Mouse (Mus musculus) heart, adult 2 months (tissue): ENCODE measurements at regions not wholly inside any gene's neighbourhood (a gene's known extent, or its start where the extent isn't known, plus 50 kb on each side); places are given as distances from the start of the nearest gene placed in this dataset.

Source experiments
- DNase-seq, 2 experiments: peaks; one replicate each; pipeline ENCODE4 v3.0.0; 2021
- H3K27ac ChIP-seq: fragments of 200-600 bp; 2 replicates; pipeline ENCODE4 v1.8.1; 2022
- H3K27me3 ChIP-seq: fragments of 200-500 bp; 2 replicates; pipeline ENCODE4 v1.6.1; 2012; ENCODE audit warnings: mild to moderate bottlenecking, low read length, inconsistent platforms, mixed read lengths; ENCODE audit not compliant: control insufficient read depth, insufficient read depth
- H3K36me3 ChIP-seq: fragments of 200-500 bp; 2 replicates; pipeline ENCODE4 v1.6.1; 2012; ENCODE audit warnings: low read length, inconsistent platforms; ENCODE audit not compliant: control insufficient read depth, insufficient read depth
- H3K4me1 ChIP-seq: fragments of 200-500 bp; 2 replicates; pipeline ENCODE4 v1.6.1; 2011; ENCODE audit warnings: low read length; ENCODE audit not compliant: control insufficient read depth, insufficient read depth
- H3K4me3 ChIP-seq: fragments of 200-600 bp; 2 replicates; pipeline ENCODE4 v1.8.1; 2022
- H3K79me2 ChIP-seq: fragments of 200-500 bp; replicated peaks from 2 replicates; pipeline ENCODE4 v1.6.1; 2012; ENCODE audit warnings: mild to moderate bottlenecking, inconsistent platforms, low read length, moderate library complexity, mixed read lengths; ENCODE audit not compliant: control insufficient read depth, insufficient read depth
- H3K9ac ChIP-seq: fragments of 200-500 bp; 2 replicates; pipeline ENCODE4 v1.6.1; 2012; ENCODE audit warnings: low read depth, mild to moderate bottlenecking, control low read depth, inconsistent platforms, low read length, mixed read lengths
- CTCF ChIP-seq: fragments of 200-600 bp; IDR thresholded peaks from 2 replicates; pipeline ENCODE4 v1.8.1; 2022; ENCODE audit warnings: antibody characterized with exemption, mild to moderate bottlenecking, moderate library complexity
- EP300 ChIP-seq: fragments of 200-500 bp; IDR thresholded peaks from 2 replicates; pipeline ENCODE4 v1.6.1; 2011; ENCODE audit warnings: low read depth, low read length, control low read depth; ENCODE audit not compliant: insufficient read depth
- POLR2A ChIP-seq: fragments of 200-500 bp; IDR thresholded peaks from 2 replicates; pipeline ENCODE4 v1.6.1; 2011; ENCODE audit warnings: mild to moderate bottlenecking, low read depth, low read length, control low read depth; ENCODE audit not compliant: insufficient read depth
- WGBS: fragments of 180-500 bp; shearing (Covaris S2); methylation state at CpG from one replicate; pipeline ENCODE4 v1.1.7; 2018; 5-methylcytosine and 5-hydroxymethylcytosine counted together
- intact Hi-C: fragments of 180-260 bp; cut with DNase I; formaldehyde crosslinking; loops from one replicate; pipeline ENCODE4 v1.15.1; 2025

GRCm38 (mm10) chr7:125393228-125393627 lies 51.2 kb upstream of the Kdm8 start:
- H3K4me3 ChIP-seq = peak overlapping the region; percentile 34; the same call in 1 of the 2 replicates
- no peak overlapping the region for H3K9ac ChIP-seq
- 2% methylated on average over 16 of the region's 16 CpGs for WGBS
- DNase-seq = peak in 1 of 2 experiments; percentile 29
- H3K27me3 ChIP-seq = no peaks in the 10 kb centered on the region
- H3K79me2 ChIP-seq = no peaks in the 10 kb centered on the region
- no peaks in the 10 kb centered on the region for H3K36me3 ChIP-seq
- peaks cover 2% of the 10 kb centered on the region; the same call in 1 of the 2 replicates for H3K4me1 ChIP-seq
- intact Hi-C loops = loop anchor here (1.0 to 5.0 kb wide), 2 partner anchors 1011 to 1264 kb away; no protein-coding TSS in a partner anchor
- TF ChIP-seq EP300 (no peak), POLR2A (no peak), CTCF (no peak)
- no peak overlapping the region; the same call in 1 of the 2 replicates for H3K27ac ChIP-seq

- DNase-seq = peak; percentile 92 to 98
- Histone ChIP-seq H3K4me1 (peaks cover 2% of the 10 kb centered on the region; the same call in 1 of the 2 replicates), H3K36me3 (no peaks in the 10 kb centered on the region), H3K79me2 (no peaks in the 10 kb centered on the region), H3K4me3 (peak overlapping the region; percentile 34; the same call in 1 of the 2 replicates), H3K27ac (peak overlapping the region; percentile 1; the same call in 1 of the 2 replicates), H3K9ac (no peak overlapping the region), H3K27me3 (no peaks in the 10 kb centered on the region)
- intact Hi-C loops = loop anchor here (1.0 to 5.0 kb wide), 2 partner anchors 1011 to 1264 kb away; no protein-coding TSS in a partner anchor
- WGBS = under 1% methylated on average over 33 of the region's 33 CpGs
- peak; percentile 91 for TF ChIP-seq CTCF
- TF ChIP-seq POLR2A = no peak
- TF ChIP-seq EP300 = 0 out of 2 replicates have a peak, but pooled peaks have one; percentile 31
Measured at GRCm38 (mm10) chr7:125393654-125394346, 50.7 kb upstream of the Kdm8 start.
